Mouse (Mus musculus) hematopoietic multipotent progenitor cell, adult 10-12 weeks (in vitro differentiated cells): ENCODE results near the gene Tmeff1. TPM values are rescaled to one million over a fixed set of nuclear protein-coding genes. Genes with fewer than 3 reads are reported as not detected.

Experiments
- polyA plus RNA-seq: library from polyadenylated mRNA; stranded (reverse); fragments of >175 nt; gene quantifications from 2 replicates; pipeline ENCODE4 v1.2.3, GENCODE M21; 2012; ENCODE audit warnings: low replicate concordance

The Tmeff1 gene
- polyA plus RNA-seq: 0.68 and 1.6 TPM in 2 replicates

GRCm38 (mm10) chr4:48584421-48585240, at the start of gene Tmeff1:
TSS of gene Tmeff1 (plus strand) at chr4:48585174.

DNA sequence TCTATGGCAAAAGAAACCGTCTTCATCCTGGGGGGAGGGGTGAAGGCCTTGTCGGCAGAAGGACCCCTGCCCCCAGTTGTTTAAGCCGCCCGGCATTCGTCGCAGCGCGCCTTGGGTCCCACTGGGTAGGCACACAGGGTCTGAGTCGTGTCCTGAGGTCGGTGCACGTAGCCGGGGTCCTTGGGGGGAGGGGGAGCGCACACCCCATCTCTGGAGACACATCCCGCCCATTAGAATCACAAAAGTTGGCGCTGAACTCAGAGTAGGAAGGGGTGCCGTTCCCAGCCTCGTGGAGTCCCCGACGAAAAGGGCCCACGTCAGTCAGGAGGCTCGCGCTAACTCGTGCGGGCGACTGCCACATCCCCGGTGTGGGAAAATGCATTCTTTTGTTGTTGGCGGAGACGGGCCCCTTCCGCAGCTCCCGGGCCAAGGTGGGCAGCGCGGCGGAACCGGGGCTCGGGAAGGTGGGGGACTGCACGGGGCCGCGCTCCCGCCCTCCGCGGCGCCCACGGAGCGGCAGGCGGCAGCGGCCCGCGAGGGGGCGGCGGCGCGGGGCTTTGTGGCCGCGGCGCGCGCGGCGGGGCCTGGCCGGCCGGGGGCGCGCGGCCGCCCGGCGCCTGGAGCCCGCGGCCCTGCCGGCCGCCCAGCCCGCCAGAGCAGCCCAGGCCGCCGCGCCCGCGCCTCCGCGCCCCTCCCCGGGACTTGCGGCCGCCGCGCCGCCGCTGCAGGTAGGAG, 45.0 kb upstream of the Tmeff1 start, which contains the start of gene Msantd3:
Msantd3 (plus strand) TSS at position 95 of the 735 bp plus-strand sequence.

GRCm38 (mm10) chr4:48663271-48663670, 78.3 kb downstream of the Tmeff1 start, which contains the start of gene Cavin4:
TSS of gene Cavin4 (plus strand) at chr4:48663514.

Other genes with a start within 250 kb of the Tmeff1 start
- 10.8 TPM in 2 replicates for gene Tex10, start 111.7 kb upstream of the Tmeff1 start, polyA plus RNA-seq
- gene Msantd3, start 45.2 kb upstream of the Tmeff1 start, polyA plus RNA-seq: 0.23 and 0.33 TPM in 2 replicates
- gene Cavin4, start 78.3 kb downstream of the Tmeff1 start, polyA plus RNA-seq: 0.06 TPM in 1 of 2 replicates, not detected in the other